Mouse (Mus musculus) right cerebral cortex, postnatal 14 days (tissue): ENCODE measurements at regions not wholly inside any gene's neighbourhood (a gene's known extent, or its start where the extent isn't known, plus 50 kb on each side); places are given as distances from the start of the nearest gene placed in this dataset.

Experiments used
- DNase-seq: peaks from one replicate; pipeline ENCODE4 v3.0.0; 2022

DNA sequence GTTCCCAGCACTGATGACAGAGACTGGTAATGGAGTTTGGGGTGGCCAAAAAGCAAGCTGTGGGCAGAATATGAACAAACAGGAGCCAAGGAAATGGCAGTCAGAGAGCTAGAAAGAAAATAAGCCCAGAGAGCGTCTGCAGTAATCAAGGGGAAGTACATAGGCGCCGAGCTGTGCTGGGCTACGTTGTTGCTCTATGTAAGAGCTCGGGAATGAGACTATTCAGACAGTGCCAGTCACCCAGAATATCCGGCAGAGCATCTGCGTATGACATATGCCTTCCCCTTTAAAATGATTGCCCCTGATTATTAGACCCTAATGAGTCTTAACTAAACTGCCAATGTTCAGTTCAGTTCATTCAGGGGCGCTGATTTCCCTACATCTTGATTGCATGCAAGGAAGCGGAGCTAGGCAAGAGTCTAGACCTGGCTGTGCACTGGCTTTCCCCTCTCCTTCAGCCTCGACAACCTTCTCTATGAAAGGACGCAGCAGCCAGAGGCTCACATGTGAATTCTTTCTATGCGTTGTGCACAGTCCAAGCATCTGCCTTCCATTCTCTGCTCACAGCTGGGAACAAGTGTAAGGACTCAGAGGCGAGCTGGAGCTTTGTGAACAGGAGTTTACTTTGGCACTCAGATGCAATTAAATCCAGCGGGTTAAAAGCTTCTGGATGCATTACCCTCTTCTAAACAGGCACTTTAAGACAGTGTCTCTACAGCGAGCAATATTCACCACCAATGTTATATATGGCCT, 125.7 kb upstream of the Gdf10 start:
- DNase-seq: no peak

DNA sequence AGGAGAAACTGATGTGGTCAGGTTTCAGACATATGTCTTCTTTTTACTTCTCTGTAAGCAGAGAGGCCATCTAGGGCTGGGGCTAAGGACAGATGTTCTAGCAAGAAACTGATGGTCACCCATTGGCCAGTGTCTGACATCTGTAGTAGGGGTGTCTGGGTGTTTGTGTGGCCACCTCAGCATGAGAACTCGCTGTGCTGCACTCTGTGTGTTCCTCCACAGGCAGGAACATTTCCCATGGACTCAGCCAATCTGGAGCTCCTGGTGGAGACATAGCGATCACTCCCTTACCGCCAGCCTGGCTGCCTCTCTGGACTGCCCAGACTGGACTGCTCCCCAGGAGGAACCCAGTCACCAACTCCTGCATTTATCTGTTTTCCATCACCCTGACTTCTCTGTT, 119.1 kb upstream of the Gdf10 start:
- DNase-seq: no peak

DNA sequence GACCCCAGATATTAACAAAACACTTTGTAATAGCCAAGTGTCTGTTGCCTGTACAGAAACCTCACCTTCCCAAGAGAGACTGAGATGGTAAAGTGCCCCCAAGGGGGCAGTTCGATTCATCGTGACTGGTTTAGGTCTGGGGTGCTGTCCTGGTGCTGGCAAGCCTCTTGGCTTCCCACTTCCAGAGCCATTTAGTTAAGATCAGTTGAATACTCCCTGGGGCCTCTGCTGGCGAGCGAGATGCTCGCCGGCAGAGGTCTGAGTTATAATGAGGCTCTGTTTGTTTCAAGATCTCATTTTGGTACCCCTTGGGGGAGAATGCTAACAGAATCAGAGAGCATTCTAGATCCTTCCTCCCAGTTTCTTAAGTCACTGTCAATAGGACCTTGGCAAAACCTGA, 118.7 kb upstream of the Gdf10 start:
- DNase-seq: no peak

DNA sequence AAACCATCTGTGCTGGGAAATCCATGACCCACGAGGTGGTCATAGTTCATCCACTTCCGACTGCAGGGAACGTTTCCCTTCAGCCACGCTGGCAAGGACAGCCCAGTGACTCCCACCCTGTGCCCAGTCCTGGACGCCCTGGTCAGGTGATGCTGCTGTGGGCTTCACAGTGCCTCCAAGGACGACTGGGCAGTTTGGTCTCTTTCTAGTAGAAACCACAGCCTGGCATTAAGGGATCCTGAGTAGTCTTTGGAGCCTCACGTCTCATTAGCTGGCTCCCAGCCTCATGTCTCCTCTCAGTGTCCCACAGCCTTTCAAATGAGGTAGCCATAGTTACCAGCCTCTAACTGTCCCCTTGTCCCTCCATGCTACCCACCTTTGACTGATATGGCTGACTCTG, 116.2 kb upstream of the Gdf10 start:
- no peak for DNase-seq

DNA sequence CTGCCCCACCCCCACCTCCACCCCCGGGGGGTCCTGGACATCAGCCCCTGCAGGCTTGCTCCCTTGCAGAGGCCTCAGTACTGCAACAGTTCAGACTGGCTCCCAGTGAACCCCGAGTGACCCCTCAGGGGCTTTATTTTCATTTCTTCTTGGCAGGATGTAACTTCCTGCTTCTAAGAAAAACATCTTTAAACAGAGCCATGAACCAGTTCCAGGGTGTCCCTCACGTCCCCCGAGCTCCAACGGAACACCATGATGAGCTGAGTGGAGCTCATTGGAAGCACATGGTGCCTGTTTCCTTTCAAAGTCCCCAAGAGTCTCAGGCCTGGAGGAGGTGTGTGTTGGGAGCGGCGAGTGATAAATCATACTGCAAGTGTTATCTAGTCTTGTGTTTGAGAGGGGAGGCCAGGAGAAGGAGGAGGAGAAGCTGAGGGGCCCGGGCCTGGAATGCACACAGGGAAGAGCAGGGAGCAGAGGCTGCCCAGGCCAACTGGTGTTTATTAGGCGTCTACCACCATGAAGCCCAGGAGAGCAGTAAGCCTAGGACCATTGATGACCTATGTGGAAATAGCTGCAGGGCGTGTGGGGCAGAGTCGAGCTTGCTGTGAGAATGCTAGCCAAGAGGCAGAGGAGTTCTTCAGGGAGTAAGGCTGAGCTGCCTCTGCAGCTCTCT, 114.7 kb upstream of the Gdf10 start:
- DNase-seq: no peak

DNA sequence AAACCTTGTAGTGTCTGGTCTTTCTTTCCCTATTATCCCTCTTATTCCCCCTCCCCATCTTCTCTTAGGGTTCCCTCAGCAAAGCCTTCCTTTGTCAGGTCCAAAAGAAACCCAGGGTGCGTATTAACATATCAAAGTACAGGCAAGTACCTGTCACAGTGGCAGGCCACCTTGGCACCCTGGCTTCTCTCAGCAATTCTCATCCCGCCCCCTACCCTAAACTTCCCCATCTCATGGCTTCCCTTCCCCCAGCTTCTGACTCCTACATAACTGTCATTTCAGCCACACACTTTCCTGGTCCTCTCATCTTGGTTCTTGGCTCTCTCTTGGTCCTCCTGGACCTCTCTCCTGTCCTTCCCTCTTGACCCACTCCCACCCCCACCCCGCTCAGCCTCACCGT, 112.8 kb upstream of the Gdf10 start:
- no peak for DNase-seq

DNA sequence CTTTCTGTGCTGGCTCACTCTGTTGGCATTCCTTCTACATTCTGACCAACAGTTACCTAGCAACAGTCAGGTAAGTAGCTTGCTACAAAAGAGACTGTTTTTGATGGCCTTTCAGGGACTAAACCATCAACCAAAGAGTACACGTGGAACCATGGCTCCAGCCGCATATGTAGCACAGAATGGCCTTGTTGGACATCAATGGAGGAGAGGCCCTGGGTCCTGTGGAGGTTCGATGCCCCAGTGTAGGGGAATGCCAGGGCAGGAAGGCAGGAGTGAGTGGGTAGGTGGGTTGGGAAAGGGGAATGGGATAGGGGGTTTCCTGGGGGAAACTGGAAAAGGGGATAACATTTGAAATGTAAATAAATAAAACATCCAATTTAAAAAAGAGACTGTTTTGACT, 112.1 kb upstream of the Gdf10 start:
- no peak for DNase-seq

DNA sequence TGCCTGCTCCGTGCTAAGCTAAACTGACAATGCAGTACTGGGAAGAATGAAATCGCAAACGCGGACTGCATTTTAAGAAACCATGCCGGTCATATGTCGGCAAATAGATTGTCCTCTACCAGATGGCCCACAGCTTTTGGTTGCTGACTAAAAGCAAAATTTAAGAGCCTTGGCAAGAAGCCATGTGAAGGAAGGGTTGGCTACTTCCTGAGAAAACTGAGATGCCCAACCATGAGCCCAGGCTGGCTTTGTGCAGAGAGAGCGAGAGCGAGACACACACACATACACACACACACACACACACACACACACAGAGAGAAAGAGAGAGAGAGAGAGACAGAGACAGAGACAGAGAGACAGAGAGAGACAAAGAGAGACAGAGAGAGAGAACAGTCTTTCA, 111.1 kb upstream of the Gdf10 start:
- no peak for DNase-seq

DNA sequence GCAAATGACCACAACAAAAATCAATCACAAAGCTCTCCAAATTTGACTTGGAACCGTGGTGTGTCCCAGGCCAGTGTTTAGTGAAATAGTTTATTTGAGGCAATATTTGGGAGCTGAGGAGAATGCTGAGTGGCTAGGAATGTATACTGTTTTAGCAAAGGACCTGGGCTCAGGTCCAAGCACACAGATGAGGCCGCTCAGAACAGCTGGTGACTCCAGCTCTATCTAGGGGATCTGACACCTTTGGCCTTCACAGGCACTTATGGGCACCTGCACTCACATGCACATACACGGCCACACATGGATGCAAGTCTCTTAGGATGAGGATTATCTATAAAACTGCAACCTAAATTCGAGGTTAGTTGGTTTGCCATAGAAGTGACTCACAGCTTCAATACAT, 110.6 kb upstream of the Gdf10 start:
- no peak for DNase-seq

DNA sequence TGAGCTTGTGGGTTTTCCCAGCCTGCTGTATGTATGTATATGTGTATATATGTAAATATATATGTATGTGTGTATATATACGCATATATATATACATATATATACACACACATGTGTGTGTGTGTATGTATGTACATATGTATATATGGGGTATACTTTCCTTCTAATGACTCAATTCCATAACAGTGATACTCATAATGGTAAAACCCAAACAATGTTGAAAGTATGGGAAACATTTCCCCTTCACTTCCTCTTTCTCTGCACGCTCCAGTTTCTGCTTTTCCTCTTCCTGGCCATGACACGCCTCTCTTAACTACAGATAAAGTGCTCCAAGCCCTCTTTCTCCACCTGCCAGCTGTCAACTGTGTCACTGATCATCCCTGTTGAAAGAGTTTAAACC, 110.1 kb upstream of the Gdf10 start:
- no peak for DNase-seq

DNA sequence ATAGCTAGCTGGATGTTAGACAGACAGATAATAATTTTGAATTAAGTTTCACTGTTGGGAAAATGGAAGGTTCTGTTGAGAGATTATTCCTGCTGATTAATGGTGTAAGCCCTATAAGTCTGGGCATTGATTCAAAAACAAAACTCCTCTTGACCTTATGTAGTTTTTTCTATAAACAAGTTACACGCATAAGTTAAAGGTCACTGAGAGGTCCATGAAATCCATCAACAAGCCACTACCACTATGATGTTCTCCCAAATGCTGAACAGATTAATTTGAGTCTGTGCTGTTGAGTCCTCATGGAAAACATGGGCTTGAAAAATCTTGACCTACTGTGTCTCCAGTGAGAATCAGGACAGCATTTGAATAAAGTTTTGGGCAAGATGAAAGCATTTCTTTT, 109.3 kb upstream of the Gdf10 start:
- no peak for DNase-seq

DNA sequence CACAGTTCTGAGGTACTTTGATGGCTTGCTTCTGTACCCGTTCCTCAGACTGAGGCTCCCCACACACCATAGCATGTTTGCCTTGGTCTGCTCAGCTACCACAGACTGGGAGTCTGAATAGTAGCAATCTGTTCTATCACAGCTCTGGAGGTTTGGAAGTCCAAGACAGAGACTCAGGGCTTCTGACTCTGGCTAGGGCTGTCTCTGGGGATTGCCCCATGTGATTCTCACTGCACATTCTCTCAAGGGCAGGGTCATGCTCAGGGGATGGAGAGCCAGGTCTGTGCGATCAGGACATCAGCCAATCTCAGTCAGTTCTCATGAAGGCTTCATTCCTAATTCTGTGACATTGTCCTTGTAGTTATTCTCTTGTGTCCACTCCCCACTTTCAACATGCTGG, 108.8 kb upstream of the Gdf10 start:
- no peak for DNase-seq

DNA sequence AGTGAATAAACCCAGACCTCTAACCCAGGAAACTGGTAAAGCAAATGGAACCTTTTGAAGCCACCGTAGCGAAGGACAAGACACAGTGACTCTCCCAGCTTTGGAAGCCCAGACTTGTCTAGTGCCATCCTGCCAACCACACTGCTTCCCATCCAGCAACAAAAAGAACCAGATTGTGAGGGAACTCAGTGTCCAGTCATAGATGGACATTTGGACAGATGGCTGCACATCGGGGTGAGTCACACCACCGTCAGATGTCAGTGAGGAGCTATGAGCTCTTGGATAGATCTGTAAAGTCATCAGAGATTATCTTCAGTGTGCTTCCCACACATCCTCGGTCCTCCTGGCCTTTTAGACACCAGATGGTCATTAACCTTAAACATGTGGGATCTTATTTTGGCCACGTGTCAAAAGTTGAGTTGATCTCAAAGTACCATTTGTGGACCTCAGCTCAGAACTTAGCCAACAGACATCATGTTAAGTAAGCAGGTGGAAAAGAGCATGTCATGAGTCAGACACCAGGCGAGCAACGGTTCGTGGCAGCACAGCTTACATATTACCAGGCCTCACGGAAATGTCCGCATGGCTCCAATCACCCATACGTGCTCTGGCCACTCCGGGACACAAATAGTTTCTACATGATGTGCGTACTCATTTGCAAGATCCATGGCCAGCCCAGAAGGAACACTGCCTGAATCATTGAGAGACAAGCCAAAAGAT, 102.7 kb upstream of the Gdf10 start:
- no peak for DNase-seq

DNA sequence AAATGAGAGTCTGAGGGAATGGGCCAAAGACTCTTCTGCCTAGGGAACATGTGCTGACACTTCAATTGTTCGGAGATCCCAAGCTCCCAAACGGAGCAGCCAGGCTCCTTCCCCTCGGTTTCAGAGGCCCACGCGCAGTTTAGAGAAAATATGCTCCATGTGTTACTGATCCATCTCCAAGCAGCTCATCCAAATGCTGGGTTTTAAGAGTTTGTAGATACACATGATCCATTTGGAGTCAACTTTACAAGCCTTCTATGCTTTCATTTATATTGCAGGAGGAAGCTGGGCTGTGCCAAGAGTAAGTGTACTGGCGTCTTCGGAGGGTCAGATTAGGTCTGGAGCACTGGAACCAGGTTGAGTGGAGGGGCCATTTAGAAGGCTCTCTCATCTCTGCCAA, 102.0 kb upstream of the Gdf10 start:
- DNase-seq: no peak

DNA sequence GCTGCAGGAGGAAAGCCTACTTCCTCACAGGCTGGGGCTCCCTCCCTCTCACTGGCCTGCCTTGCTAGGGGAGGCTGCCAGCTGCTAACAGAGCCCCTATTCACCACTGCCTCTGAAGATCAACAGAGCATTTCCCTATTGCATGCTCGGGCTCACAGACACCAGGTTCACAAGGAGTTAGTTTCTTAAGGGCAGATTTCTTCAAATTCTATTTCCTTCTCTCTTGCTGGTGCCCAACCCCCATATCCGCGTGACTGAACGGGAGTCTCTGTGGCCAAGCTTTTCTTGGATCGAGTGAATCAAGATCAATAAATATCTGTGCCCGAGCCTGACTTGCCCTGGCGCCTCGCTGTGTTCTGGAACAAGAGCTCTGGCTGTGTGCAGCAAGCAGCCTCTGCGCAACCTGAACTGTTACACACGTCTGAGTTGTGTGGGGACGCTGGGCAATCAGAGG, 98.9 kb upstream of the Gdf10 start:
- DNase-seq: peak; percentile 30

DNA sequence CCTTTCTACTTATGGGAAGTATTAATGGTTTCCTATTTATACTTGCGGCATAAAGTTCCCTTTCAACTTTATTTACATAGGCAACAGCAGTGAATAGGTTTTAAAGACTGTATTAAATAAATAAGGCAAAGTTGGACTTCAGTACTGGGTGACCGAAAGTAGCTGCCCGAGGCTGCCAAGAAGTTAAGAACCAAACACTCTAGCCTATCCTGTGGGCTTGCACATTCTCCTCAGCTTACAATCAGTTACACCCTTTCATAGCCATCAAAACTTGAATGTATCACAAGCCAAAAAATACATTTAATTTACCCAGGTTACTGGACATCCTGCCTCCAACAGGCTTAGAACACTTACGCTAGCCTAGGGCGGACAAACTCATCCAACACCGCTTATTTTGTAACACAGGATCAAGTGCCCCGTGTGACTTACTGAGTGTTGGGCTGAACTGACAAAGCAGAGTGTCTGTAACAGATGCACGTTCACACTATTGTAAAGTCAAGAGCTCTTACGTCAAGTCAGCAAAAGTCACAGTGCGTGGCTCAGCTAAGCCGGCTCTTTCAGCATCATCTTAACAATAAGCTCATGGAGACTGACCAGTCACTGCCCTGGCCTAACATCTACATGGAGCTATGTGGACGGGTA, 97.3 kb upstream of the Gdf10 start:
- no peak for DNase-seq

DNA sequence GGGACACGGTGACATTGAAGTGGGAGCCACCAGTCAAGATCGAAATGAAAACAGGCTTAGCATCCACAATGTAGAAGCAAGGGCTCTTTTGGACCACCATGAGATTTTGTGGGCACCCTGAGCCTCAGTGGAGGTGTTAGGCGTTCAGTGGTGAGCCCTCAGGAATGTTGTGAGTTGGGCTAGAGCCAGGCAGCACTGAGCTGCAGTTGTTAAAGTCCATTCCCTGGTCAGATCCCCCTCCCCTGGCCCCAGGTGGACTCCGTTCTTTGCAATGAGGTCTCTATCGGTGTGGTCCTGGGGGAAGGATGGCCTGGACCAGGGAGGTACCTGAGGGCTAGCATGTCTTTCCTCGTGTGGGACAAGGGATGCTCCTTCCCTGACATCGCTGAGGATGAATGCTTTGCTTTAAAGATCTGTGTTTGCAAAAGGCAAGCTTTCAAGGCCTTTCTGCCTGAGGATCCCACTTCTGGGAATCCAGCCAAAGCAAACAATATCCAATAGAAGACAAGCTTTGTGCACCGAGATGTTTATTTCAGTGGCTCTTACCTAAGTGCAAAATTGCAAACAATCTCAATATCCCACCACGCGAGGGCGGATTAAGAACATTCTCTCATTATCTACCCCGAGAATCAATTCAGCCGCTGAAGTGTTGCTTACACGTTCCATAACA, 90.6 kb upstream of the Gdf10 start:
- DNase-seq: no peak

DNA sequence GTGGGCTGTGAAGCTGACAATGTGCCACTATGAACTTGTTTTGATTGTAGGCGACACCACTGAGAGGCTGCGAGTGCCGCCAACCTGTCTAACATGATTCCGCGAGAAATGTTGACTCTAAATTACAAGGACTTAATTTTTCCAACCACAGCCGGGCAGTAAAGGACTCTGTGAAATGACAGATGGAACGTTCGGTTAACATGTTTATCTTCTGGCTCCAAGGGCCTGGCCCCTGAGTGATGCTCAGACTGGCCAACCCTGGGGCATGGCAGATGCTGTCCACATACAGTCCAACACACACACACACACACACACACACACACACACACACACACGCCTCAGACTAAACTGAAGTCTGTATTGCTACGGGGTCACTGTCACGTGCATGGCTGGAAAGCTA, 87.0 kb upstream of the Gdf10 start:
- no peak for DNase-seq

DNA sequence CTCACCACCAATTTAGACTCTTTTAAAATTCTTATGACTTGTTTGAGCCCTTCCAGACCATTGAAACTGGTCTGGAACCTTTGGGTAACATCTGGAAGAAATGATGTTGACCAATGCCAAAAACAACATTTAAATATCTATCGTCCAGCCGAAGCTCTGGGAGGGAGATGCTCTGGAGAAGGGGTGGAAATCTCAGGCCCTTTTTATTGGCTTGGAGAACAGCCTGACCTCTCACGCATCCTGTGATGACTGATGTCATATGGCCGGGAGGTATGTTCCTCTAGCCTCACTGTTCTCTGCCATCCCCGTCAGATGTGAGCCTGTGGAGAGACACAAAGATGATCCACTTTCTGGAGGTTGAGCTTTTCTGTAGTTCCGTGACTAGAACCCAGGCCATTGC, 81.6 kb upstream of the Gdf10 start:
- no peak for DNase-seq

DNA sequence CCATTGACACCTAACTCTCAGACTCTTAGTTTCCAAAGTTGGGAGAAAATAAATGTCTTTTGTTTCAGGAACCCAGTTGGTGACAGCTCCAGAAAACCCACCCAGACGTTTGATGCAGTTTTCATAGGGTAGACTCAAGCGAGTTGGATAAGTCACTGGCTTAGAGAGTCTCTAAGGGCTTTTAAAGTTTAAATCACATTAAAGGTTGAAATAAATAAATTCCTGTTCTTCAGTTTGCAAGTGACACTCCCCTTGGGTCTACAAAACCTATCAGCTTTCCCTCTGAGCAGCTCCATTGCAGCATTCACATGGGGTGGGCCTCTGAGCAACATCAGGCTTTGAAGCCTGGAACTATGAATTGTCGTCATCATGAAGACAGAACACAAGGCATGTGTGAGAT, 69.9 kb upstream of the Gdf10 start:
- DNase-seq: no peak

DNA sequence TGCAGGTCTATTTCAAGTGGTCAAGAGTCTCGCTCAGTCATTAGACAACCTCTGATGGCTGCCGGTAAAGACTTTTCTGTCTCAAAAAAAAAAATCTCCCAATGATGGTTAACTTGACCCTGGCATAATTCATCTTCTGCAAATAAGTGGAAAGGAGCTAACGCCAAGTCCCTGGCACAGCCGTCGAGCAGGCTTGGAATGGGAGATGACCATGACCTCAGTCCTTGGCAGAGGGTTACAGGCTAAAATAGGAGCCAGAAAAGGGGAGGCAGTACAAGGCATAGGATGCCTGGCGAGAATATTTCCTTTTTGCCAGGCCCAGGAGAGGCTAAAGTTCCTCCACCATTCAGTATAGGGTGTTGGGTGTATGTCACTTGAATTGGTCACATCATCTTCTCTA, 69.2 kb upstream of the Gdf10 start:
- DNase-seq: no peak

DNA sequence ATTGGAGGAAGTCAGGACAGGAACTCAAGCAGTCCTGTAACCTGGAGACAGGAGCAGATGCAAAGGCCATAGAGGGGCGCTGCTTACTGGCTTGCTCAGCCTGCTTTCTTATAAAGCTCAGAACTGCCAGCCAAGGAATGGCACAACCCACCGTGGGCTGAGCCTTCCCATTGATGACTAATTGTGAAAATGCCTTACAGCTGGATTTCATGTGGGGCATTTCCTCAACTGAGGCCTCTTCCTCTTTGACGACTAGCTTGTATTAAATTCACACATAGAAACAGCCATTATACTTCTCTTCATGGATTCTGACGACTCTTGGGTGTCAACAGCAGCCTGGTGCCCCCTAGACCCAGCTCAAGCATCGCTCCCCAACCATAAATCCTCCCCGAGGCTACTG, 66.4 kb upstream of the Gdf10 start:
- no peak for DNase-seq

DNA sequence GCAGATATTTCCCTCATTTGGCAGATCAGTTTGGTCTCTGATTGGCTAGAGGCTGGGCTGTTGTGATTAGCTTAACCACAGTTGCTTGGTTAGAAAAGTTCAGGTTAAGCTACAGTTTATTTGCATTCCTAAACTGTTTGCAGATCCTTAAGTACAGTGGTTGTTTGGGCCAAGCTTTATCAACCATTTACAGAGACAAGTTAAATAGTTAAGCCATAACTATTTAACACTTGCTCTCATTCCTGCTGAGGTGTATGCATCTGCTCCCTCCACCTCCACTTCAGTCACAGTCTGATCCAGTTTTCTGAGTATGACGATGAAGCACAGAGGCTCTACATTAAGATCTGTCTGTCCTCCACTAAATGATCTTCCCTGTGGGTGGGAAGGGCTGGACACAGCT, 58.6 kb upstream of the Gdf10 start:
- DNase-seq: no peak
